Mouse (Mus musculus): ENCODE measurements around the gene Cnga3. TPM values are rescaled to one million over a fixed set of nuclear protein-coding genes. Genes with fewer than 3 reads are reported as not detected.

Gene Cnga3
- not detected in 2 replicates for polyA plus RNA-seq (2015; fragmentation: Nextera tagmentation; extraction: Ambion mirVana)

GRCm38 (mm10) chr1:37214144-37214543 is at the start of gene Cnga3:
Cnga3 (plus strand) TSS chr1:37214434.
- no peak within 1 kb of the TSS for H3K4me2 ChIP-seq
- no peaks in the 10 kb centered on the region for H3K36me3 ChIP-seq (replicated peaks)
- H3K4me1 ChIP-seq (replicated peaks) = no peaks in the 10 kb centered on the region
- WGBS (ENCODE audit: insufficient replicate concordance) = 63% methylated on average over 1 of the region's 1 CpGs
- H3K9ac ChIP-seq = no peak within 1 kb of the TSS
- no peak for ATAC-seq (ENCODE audit: insufficient read depth)
- no peak within 1 kb of the TSS for H3K27ac ChIP-seq (replicated peaks)
- H3K4me3 ChIP-seq (replicated peaks) = no peak within 1 kb of the TSS
- H3K9me3 ChIP-seq (replicated peaks) = no peaks in the 10 kb centered on the region
- H3K27me3 ChIP-seq = no peaks in the 10 kb centered on the region; the same call in 1 of the 2 replicates

- H3K4me3 ChIP-seq (replicated peaks) = no peak overlapping the region
- H3K4me2 ChIP-seq = no peak overlapping the region
- no peaks in the 10 kb centered on the region for H3K9me3 ChIP-seq (replicated peaks)
- ATAC-seq (ENCODE audit: insufficient read depth) = no peak
- no peak overlapping the region for H3K27ac ChIP-seq (replicated peaks)
- no peaks in the 10 kb centered on the region for H3K4me1 ChIP-seq (replicated peaks)
- H3K27me3 ChIP-seq = no peaks in the 10 kb centered on the region
- WGBS (ENCODE audit: insufficient replicate concordance) = 57% methylated on average over 6 of the region's 6 CpGs
- H3K9ac ChIP-seq = no peak overlapping the region
- H3K36me3 ChIP-seq (replicated peaks) = no peaks in the 10 kb centered on the region
Measured at GRCm38 (mm10) chr1:37166066-37166465, 48.2 kb upstream of the Cnga3 start.

- no peak overlapping the region for H3K27ac ChIP-seq (replicated peaks)
- no peak overlapping the region for H3K4me2 ChIP-seq
- no peak overlapping the region for H3K4me3 ChIP-seq (replicated peaks)
- no peaks in the 10 kb centered on the region for H3K9me3 ChIP-seq (replicated peaks)
- WGBS (ENCODE audit: insufficient replicate concordance) = 62% methylated on average over 7 of the region's 7 CpGs
- ATAC-seq (ENCODE audit: insufficient read depth) = no peak
- H3K9ac ChIP-seq = no peak overlapping the region
- H3K36me3 ChIP-seq (replicated peaks) = no peaks in the 10 kb centered on the region
- no peaks in the 10 kb centered on the region for H3K4me1 ChIP-seq (replicated peaks)
- no peaks in the 10 kb centered on the region for H3K27me3 ChIP-seq
Measured at GRCm38 (mm10) chr1:37167918-37168317, 46.3 kb upstream of the Cnga3 start.

- WGBS (ENCODE audit: insufficient replicate concordance) = 68% methylated on average over 2 of the region's 2 CpGs
- Histone ChIP-seq H3K4me2 (no peak overlapping the region), H3K27me3 (no peaks in the 10 kb centered on the region), H3K4me1 (replicated peaks) (no peaks in the 10 kb centered on the region), H3K9ac (no peak overlapping the region), H3K36me3 (replicated peaks) (no peaks in the 10 kb centered on the region), H3K27ac (replicated peaks) (no peak overlapping the region), H3K4me3 (replicated peaks) (no peak overlapping the region), H3K9me3 (replicated peaks) (no peaks in the 10 kb centered on the region)
- ATAC-seq (ENCODE audit: insufficient read depth) = no peak
Measured at GRCm38 (mm10) chr1:37177874-37178273, 36.4 kb upstream of the Cnga3 start.

GRCm38 (mm10) chr1:37179852-37180251 is 34.4 kb upstream of the Cnga3 start:
- no peak overlapping the region for H3K27ac ChIP-seq (replicated peaks)
- no peak for ATAC-seq (ENCODE audit: insufficient read depth)
- H3K36me3 ChIP-seq (replicated peaks) = no peaks in the 10 kb centered on the region
- 50% methylated on average over 5 of the region's 5 CpGs for whole genome bisulfite sequencing (ENCODE audit: insufficient replicate concordance)
- no peak overlapping the region for H3K9ac ChIP-seq
- no peaks in the 10 kb centered on the region for H3K4me1 ChIP-seq (replicated peaks)
- H3K4me3 ChIP-seq (replicated peaks) = no peak overlapping the region
- no peaks in the 10 kb centered on the region for H3K27me3 ChIP-seq
- H3K9me3 ChIP-seq (replicated peaks) = no peaks in the 10 kb centered on the region
- no peak overlapping the region for H3K4me2 ChIP-seq

GRCm38 (mm10) chr1:37187050-37187449 is 27.2 kb upstream of the Cnga3 start:
- no peaks in the 10 kb centered on the region for H3K27me3 ChIP-seq
- 58% methylated on average over 6 of the region's 6 CpGs for whole genome bisulfite sequencing (ENCODE audit: insufficient replicate concordance)

GRCm38 (mm10) chr1:37194607-37195006 is 19.6 kb upstream of the Cnga3 start:
- no peaks in the 10 kb centered on the region for H3K36me3 ChIP-seq (replicated peaks)
- H3K9ac ChIP-seq = no peak overlapping the region
- ATAC-seq (ENCODE audit: insufficient read depth) = no peak
- no peaks in the 10 kb centered on the region for H3K9me3 ChIP-seq (replicated peaks)
- WGBS (ENCODE audit: insufficient replicate concordance) = 48% methylated on average over 4 of the region's 4 CpGs
- no peak overlapping the region for H3K27ac ChIP-seq (replicated peaks)
- H3K4me2 ChIP-seq = no peak overlapping the region
- no peaks in the 10 kb centered on the region for H3K4me1 ChIP-seq (replicated peaks)
- H3K4me3 ChIP-seq (replicated peaks) = no peak overlapping the region
- H3K27me3 ChIP-seq = no peaks in the 10 kb centered on the region

More at GRCm38 (mm10) chr1:37187050-37187449, 27.2 kb upstream of the Cnga3 start:
- Histone ChIP-seq H3K9ac (no peak overlapping the region), H3K27ac (replicated peaks) (no peak overlapping the region), H3K9me3 (replicated peaks) (no peaks in the 10 kb centered on the region), H3K4me1 (replicated peaks) (no peaks in the 10 kb centered on the region), H3K36me3 (replicated peaks) (no peaks in the 10 kb centered on the region), H3K4me2 (no peak overlapping the region), H3K4me3 (replicated peaks) (no peak overlapping the region)
- ATAC-seq (ENCODE audit: insufficient read depth) = no peak

GRCm38 (mm10) chr1:37201406-37201805 is 12.8 kb upstream of the Cnga3 start:
- no peaks in the 10 kb centered on the region for H3K27me3 ChIP-seq
- no peaks in the 10 kb centered on the region for H3K36me3 ChIP-seq (replicated peaks)
- H3K27ac ChIP-seq (replicated peaks) = no peak overlapping the region
- ATAC-seq (ENCODE audit: insufficient read depth) = no peak
- no peak overlapping the region for H3K9ac ChIP-seq
- 66% methylated on average over 4 of the region's 4 CpGs for WGBS (ENCODE audit: insufficient replicate concordance)
- no peak overlapping the region for H3K4me3 ChIP-seq (replicated peaks)
- H3K4me1 ChIP-seq (replicated peaks) = no peaks in the 10 kb centered on the region
- no peak overlapping the region for H3K4me2 ChIP-seq
- no peaks in the 10 kb centered on the region for H3K9me3 ChIP-seq (replicated peaks)

- no peak overlapping the region for H3K4me3 ChIP-seq (replicated peaks)
- H3K27me3 ChIP-seq = no peaks in the 10 kb centered on the region
- no peaks in the 10 kb centered on the region for H3K36me3 ChIP-seq (replicated peaks)
- no peak overlapping the region for H3K4me2 ChIP-seq
- ATAC-seq (ENCODE audit: insufficient read depth) = no peak
- WGBS (ENCODE audit: insufficient replicate concordance) = 74% methylated on average over 8 of the region's 8 CpGs
- no peaks in the 10 kb centered on the region for H3K4me1 ChIP-seq (replicated peaks)
- H3K9me3 ChIP-seq (replicated peaks) = no peaks in the 10 kb centered on the region
- H3K9ac ChIP-seq = no peak overlapping the region
- no peak overlapping the region for H3K27ac ChIP-seq (replicated peaks)
Measured at GRCm38 (mm10) chr1:37207743-37208142, 6.5 kb upstream of the Cnga3 start.

GRCm38 (mm10) chr1:37212375-37212774 is 1.9 kb upstream of the Cnga3 start:
- Histone ChIP-seq H3K4me3 (replicated peaks) (no peak overlapping the region), H3K9me3 (replicated peaks) (no peaks in the 10 kb centered on the region), H3K4me2 (no peak overlapping the region), H3K36me3 (replicated peaks) (no peaks in the 10 kb centered on the region), H3K27me3 (no peaks in the 10 kb centered on the region; the same call in 1 of the 2 replicates), H3K27ac (replicated peaks) (no peak overlapping the region), H3K4me1 (replicated peaks) (no peaks in the 10 kb centered on the region), H3K9ac (no peak overlapping the region)
- WGBS (ENCODE audit: insufficient replicate concordance) = 70% methylated on average over 9 of the region's 9 CpGs
- no peak for ATAC-seq (ENCODE audit: insufficient read depth)

GRCm38 (mm10) chr1:37218386-37218785 is 4.2 kb downstream of the Cnga3 start:
- WGBS (ENCODE audit: insufficient replicate concordance) = 10% methylated on average over 14 of the region's 14 CpGs
- H3K9ac ChIP-seq = no peak overlapping the region
- no peak overlapping the region for H3K27ac ChIP-seq (replicated peaks)
- ATAC-seq (ENCODE audit: insufficient read depth) = no peak
- H3K4me3 ChIP-seq (replicated peaks) = no peak overlapping the region
- H3K4me1 ChIP-seq (replicated peaks) = no peaks in the 10 kb centered on the region
- no peaks in the 10 kb centered on the region for H3K9me3 ChIP-seq (replicated peaks)
- no peaks in the 10 kb centered on the region for H3K36me3 ChIP-seq (replicated peaks)
- H3K27me3 ChIP-seq = no peaks in the 10 kb centered on the region
- H3K4me2 ChIP-seq = no peak overlapping the region

- Histone ChIP-seq H3K4me3 (replicated peaks) (no peak overlapping the region), H3K4me1 (replicated peaks) (no peaks in the 10 kb centered on the region), H3K27ac (replicated peaks) (no peak overlapping the region), H3K4me2 (no peak overlapping the region), H3K9ac (no peak overlapping the region), H3K9me3 (replicated peaks) (no peaks in the 10 kb centered on the region), H3K27me3 (no peaks in the 10 kb centered on the region), H3K36me3 (replicated peaks) (no peaks in the 10 kb centered on the region)
- WGBS (ENCODE audit: insufficient replicate concordance) = 69% methylated on average over 5 of the region's 5 CpGs
- ATAC-seq (ENCODE audit: insufficient read depth) = no peak
Measured at GRCm38 (mm10) chr1:37219593-37219992, 5.4 kb downstream of the Cnga3 start.
